Mouse (Mus musculus) heart, postnatal 0 days (tissue): ENCODE data around the gene Atp6v1e2. TPM values are rescaled to one million over a fixed set of nuclear protein-coding genes. Genes with fewer than 3 reads are reported as not detected.

Experiments used
- ATAC-seq: fragments of 200-750 bp; cut with Nextera tagmentation; 2 replicates; pipeline ENCODE4 v1.8.0; 2017; ENCODE audit warnings: low read depth, moderate number of reproducible peaks, moderate library complexity; ENCODE audit not compliant: insufficient read depth
- DNase-seq: peaks from one replicate; pipeline ENCODE4 v3.0.0-alpha.2; 2016; ENCODE audit warnings: low spot score
- H3K27ac ChIP-seq: fragments of 300-500 bp; sonication (generic); 2 replicates; pipeline ENCODE4 v1.5.1; 2014; ENCODE audit warnings: low read depth, mild to moderate bottlenecking
- H3K27me3 ChIP-seq: fragments of 300-500 bp; sonication (generic); 2 replicates; pipeline ENCODE4 v1.6.1; 2014; ENCODE audit warnings: low read length, mixed read lengths; ENCODE audit not compliant: control insufficient read depth, insufficient read depth
- H3K36me3 ChIP-seq: fragments of 300-500 bp; sonication (generic); replicated peaks from 2 replicates; pipeline ENCODE4 v1.6.1; 2014; ENCODE audit warnings: low read length, mixed read lengths; ENCODE audit not compliant: control insufficient read depth, insufficient read depth
- H3K4me1 ChIP-seq: fragments of 300-500 bp; sonication (generic); 2 replicates; pipeline ENCODE4 v1.6.1; 2014; ENCODE audit warnings: antibody characterized with exemption; ENCODE audit not compliant: control insufficient read depth, insufficient read depth
- H3K4me2 ChIP-seq: fragments of 300-500 bp; sonication (generic); 2 replicates; pipeline ENCODE4 v1.6.1; 2014; ENCODE audit warnings: low read depth, mild to moderate bottlenecking, low read length, moderate library complexity
- H3K4me3 ChIP-seq: fragments of 300-500 bp; sonication (generic); 2 replicates; pipeline ENCODE4 v1.5.1; 2014; ENCODE audit warnings: low read depth, low read length
- H3K9ac ChIP-seq: fragments of 300-500 bp; sonication (generic); replicated peaks from 2 replicates; pipeline ENCODE4 v1.6.1; 2014; ENCODE audit warnings: low read depth, low read length, mixed read lengths
- H3K9me3 ChIP-seq: fragments of 300-500 bp; sonication (generic); replicated peaks from 2 replicates; pipeline ENCODE4 v1.6.1; 2016; ENCODE audit warnings: low read length; ENCODE audit not compliant: control insufficient read depth
- CTCF ChIP-seq: IDR thresholded peaks from 2 replicates; pipeline ENCODE4 v1.5.1; 2016; ENCODE audit warnings: antibody characterized with exemption, control low read depth, low read depth
- EP300 ChIP-seq: IDR thresholded peaks from 2 replicates; pipeline ENCODE4 v1.6.1; 2016; ENCODE audit warnings: antibody characterized with exemption, low read depth
- WGBS: fragments of 180-500 bp; shearing (Covaris S2); extraction: QIAGEN DNeasy Blood & Tissue Kit; methylation state at CpG from one replicate; pipeline ENCODE4 v1.1.7; 2014; 5-methylcytosine and 5-hydroxymethylcytosine counted together
- polyA plus RNA-seq: library from polyadenylated mRNA; unstranded; fragments of >200 nt; fragmentation: Nextera tagmentation; extraction: Ambion mirVana; gene quantifications from 2 replicates; pipeline ENCODE4 v1.2.1, GENCODE M21; 2015
- total RNA-seq: library from RNA; depleted of rRNA; stranded (reverse); fragments of >200 nt; gene quantifications from 2 replicates; pipeline ENCODE4 v1.2.3, GENCODE M21; 2014; ENCODE audit warnings: low replicate concordance

Atp6v1e2 gene
- total and polyA plus RNA-seq, 2 experiments from 2014 or later: not detected

DNA sequence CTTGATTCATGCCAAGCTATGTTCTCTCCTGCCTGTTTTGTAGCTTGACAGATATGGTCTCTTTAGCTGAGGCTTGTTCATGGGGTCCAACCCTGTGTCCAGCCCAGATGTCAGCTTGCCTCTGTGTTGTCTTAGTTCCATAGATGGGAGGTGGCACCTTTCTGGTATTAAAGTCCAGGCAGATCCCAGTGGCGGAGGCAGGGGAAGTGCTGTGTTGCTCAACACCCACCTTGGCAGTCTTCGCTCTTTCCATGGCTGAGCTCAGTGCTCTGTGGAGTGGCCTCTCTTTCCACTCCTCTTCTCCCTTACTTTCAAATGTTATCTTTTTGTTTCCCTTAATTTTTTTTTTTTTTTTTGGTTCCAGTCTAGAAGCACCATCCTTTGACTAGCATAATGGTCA, 25.4 kb upstream of the Atp6v1e2 start:
- no peak for ATAC-seq
- no peaks in the 10 kb centered on the region for H3K27me3 ChIP-seq
- H3K36me3 ChIP-seq: peaks cover 56% of the 10 kb centered on the region
- no peak overlapping the region for H3K4me2 ChIP-seq
- no peak overlapping the region for H3K4me3 ChIP-seq
- WGBS: 92% methylated on average over 2 of the region's 2 CpGs
- no peak overlapping the region for H3K27ac ChIP-seq
- H3K4me1 ChIP-seq: peaks cover 29% of the 10 kb centered on the region
- H3K9me3 ChIP-seq: no peaks in the 10 kb centered on the region
- TF ChIP-seq CTCF: no peak
- TF ChIP-seq EP300: no peak
- no peak overlapping the region for H3K9ac ChIP-seq
- no peak for DNase-seq

DNA sequence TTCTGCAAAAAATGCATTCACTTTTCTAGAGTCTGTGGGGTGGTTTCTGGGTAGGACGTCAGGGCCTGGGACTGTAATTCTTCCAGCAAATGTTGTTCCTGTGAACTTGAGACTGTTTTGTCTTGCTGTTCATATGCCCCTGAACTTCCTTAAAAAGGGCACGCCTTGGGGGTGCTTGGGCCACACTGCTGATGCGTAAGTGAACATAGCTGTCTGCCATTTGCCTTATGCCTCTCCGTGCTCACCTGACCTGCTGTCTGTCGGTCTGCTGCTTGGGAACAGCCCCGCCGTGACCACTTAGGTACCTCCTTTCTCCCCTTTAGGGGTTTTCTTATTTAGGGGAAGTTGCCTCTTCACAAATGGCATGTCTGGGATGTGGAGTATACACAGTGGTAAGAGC, 24.2 kb upstream of the Atp6v1e2 start:
- ATAC-seq (no peak), DNase-seq (no peak)
- no peak overlapping the region for H3K4me2 ChIP-seq
- TF ChIP-seq EP300 (no peak), CTCF (no peak)
- peaks cover 54% of the 10 kb centered on the region for H3K36me3 ChIP-seq
- no peak overlapping the region for H3K27ac ChIP-seq
- WGBS: 89% methylated on average over 7 of the region's 7 CpGs
- H3K9ac ChIP-seq: no peak overlapping the region
- H3K9me3 ChIP-seq: no peaks in the 10 kb centered on the region
- H3K4me3 ChIP-seq: no peak overlapping the region
- H3K4me1 ChIP-seq: peaks cover 40% of the 10 kb centered on the region
- H3K27me3 ChIP-seq: no peaks in the 10 kb centered on the region

DNA sequence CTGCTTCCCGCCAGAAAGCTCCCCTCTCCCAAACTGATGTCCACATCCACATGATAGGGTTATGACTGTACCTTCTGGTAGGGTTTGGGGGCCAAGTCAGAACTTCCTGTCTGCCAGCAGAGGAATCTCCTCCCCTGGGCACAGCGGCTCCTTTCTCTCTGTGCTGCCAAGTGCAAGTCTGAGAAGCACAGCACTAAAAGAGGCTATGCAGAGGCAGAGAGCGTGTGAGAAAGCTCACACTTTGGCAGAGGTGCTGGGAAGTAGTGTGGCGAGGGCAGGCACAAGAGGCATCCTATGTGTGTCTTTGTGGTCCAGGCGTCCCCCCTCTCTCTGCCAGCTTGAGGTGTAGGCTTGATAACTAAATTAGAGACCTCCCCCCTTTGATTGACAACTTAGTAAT, 23.3 kb upstream of the Atp6v1e2 start:
- ATAC-seq (no peak), DNase-seq (no peak)
- H3K9me3 ChIP-seq: no peaks in the 10 kb centered on the region
- no peak for TF ChIP-seq CTCF
- TF ChIP-seq EP300: no peak
- H3K4me3 ChIP-seq: no peak overlapping the region
- H3K4me1 ChIP-seq: peaks cover 40% of the 10 kb centered on the region
- peaks cover 48% of the 10 kb centered on the region for H3K36me3 ChIP-seq
- no peaks in the 10 kb centered on the region for H3K27me3 ChIP-seq
- H3K4me2 ChIP-seq: no peak overlapping the region
- H3K9ac ChIP-seq: no peak overlapping the region; the same call in 1 of the 2 replicates
- H3K27ac ChIP-seq: no peak overlapping the region
- 57% methylated on average over 5 of the region's 5 CpGs for WGBS

DNA sequence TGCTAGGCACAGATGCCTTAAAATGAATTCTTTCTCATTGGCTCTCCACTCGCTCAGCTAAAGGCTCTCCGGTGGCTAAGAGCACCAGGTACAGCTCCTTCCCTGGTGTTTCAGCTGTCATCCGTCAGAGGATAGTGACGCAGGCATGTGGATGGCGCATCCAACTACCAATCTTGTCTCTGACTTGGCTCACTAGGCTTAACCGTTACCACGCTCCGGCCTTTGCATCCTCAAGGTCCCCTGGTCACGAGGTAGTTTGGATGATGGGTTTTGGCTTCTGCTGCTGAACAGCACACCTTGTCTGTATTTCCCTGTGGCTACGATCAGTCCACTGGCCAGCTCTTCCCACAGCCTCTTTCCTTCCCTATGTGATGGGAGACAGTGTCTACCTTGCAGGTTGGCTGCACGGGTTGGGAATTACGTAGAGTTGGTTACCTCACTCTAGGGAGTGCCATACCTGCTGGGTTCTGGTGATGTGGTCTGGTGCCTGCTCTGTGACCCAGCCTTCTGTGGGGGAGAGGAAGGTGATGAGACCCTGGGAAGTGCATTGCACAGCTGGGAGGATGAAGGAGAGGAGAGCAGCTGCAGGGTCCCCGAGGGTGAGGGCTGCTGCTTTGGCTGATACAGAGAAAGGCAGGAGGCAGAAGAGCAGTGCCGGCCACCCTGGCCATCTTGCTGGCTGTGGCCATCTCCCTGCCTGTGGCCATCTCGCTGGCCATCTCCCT, 22.5 kb upstream of the Atp6v1e2 start:
- Histone ChIP-seq H3K4me2 (no peak overlapping the region), H3K27me3 (no peaks in the 10 kb centered on the region), H3K27ac (no peak overlapping the region), H3K36me3 (peaks cover 40% of the 10 kb centered on the region), H3K9me3 (no peaks in the 10 kb centered on the region), H3K9ac (no peak overlapping the region), H3K4me1 (peaks cover 46% of the 10 kb centered on the region), H3K4me3 (no peak overlapping the region)
- DNase-seq (no peak), ATAC-seq (no peak)
- no peak for TF ChIP-seq EP300
- TF ChIP-seq CTCF: no peak
- 93% methylated on average over 15 of the region's 15 CpGs for WGBS

DNA sequence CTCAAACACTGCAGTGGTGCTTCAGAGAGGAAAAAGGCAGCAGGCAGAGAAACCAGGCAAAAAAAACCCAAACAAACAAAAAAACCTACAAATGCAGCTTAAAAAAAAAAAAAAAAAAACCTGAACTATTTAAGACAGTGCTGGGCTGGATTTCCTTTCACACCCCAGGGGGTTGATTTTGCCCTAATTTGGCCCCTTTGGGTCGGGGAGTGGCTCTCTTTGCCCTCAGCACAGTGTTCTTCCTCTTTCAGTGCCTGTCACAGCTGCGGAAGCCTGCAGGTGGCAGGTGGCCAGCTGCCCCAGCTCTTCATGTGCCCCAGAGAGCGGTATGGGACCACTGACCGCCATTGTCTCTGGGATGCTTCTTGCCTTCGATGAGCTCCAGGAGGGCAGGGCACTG, 21.9 kb upstream of the Atp6v1e2 start:
- Histone ChIP-seq H3K4me3 (no peak overlapping the region), H3K9ac (no peak overlapping the region), H3K4me2 (no peak overlapping the region), H3K4me1 (peaks cover 51% of the 10 kb centered on the region), H3K27me3 (no peaks in the 10 kb centered on the region), H3K9me3 (no peaks in the 10 kb centered on the region), H3K27ac (0 out of 2 replicates have a peak overlapping the region, but pooled peaks have one; percentile 87), H3K36me3 (peaks cover 33% of the 10 kb centered on the region)
- 65% methylated on average over 5 of the region's 5 CpGs for whole genome bisulfite sequencing
- TF ChIP-seq EP300: no peak
- TF ChIP-seq CTCF: no peak
- DNase-seq: no peak
- no peak for ATAC-seq

DNA sequence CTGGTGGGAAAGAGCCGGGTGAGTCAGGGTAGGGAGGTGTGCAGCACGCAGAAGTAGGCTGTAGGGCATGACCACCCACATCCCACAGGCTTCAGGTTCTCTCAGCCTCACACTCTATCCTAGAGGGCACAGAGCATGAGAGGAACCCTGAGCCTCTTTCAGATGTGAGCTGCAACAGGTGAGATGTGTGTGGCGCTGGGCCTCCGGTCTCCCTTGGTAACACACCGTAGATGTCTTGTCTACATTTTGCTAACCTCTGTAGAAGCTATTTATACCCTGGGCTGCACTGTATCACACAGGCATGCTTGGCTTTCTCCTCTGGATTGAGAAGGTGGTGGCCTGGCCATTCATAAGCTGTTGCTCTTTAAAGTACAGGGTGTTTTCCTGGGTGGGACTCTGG, 20.9 kb upstream of the Atp6v1e2 start:
- TF ChIP-seq CTCF: no peak
- no peak for TF ChIP-seq EP300
- H3K27me3 ChIP-seq: no peaks in the 10 kb centered on the region
- H3K9me3 ChIP-seq: no peaks in the 10 kb centered on the region
- H3K4me3 ChIP-seq: peak overlapping the region; percentile 0; the same call in 1 of the 2 replicates
- H3K9ac ChIP-seq: no peak overlapping the region
- peak overlapping the region; percentile 51 for H3K4me2 ChIP-seq
- peaks cover 23% of the 10 kb centered on the region for H3K36me3 ChIP-seq
- ATAC-seq (peak; percentile 36), DNase-seq (peak; percentile 30)
- H3K4me1 ChIP-seq: peaks cover 51% of the 10 kb centered on the region
- 35% methylated on average over 5 of the region's 5 CpGs for WGBS
- peak overlapping the region; percentile 87 for H3K27ac ChIP-seq
